Mouse (Mus musculus) spleen, adult 18-20 months (tissue): ENCODE results near the gene Rreb1.

Experiments
- DNase-seq, 2 experiments: peaks; one replicate each; pipeline ENCODE4 v3.0.0; 2022; ENCODE audit warnings: mixed read lengths in 2 of 2

The Rreb1 gene

DNA sequence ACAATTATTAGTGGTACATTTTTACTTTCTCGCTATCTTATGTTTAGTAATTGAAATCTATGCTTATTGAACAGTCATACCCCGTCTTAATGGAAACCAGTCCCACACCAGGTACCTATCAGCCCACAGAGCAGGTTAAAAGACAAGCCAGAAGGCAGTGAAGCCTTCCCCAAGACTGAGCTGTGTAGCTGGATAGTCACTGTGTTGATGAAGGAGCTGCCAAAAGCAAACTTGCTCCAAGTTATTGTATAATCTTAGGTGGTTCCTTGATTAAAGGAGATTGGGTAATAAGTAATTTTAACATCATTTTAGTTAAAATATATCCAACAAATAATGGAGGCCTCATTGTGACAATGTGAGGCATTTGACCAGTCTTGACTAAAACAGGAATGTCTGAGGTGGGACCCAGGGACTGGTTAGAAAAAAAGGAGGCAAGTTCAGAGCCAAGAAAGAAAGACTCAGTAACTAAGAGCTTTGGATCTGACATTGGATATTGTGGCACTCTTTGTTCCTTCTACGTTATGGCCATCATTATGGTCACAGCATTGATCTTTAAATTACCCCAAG, 141.6 kb downstream of the Rreb1 start:
- no peak for DNase-seq

DNA sequence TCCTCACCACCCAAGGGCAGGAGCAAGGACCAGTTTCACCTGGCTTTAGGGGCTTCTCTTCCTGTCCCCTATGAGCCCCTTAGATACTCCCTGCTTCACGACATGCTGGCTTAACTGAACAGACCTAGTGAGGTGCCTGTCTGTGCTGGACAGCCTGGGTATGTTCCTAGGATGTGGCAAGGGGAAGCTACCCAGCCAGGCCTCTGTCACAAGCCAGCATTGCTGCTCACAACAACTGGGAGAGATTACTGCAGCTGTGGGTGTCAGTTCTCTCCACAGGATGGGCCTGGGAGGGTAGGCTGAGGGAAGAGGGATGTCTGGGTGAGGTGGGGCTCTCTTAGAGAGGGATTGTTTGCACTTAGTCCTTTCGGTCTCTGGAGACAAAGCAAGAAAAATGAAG, 142.5 kb downstream of the Rreb1 start:
- no peak for DNase-seq

- DNase-seq, result no peak
Measured at GRCm38 (mm10) chr13:37923091-37923490, 144.9 kb downstream of the Rreb1 start.

GRCm38 (mm10) chr13:37923643-37924460, 145.7 kb downstream of the Rreb1 start:
- no peak for DNase-seq

GRCm38 (mm10) chr13:37924461-37924948, 146.3 kb downstream of the Rreb1 start:
- DNase-seq, result no peak

GRCm38 (mm10) chr13:37926394-37926793, 148.2 kb downstream of the Rreb1 start:
- no peak for DNase-seq

DNA sequence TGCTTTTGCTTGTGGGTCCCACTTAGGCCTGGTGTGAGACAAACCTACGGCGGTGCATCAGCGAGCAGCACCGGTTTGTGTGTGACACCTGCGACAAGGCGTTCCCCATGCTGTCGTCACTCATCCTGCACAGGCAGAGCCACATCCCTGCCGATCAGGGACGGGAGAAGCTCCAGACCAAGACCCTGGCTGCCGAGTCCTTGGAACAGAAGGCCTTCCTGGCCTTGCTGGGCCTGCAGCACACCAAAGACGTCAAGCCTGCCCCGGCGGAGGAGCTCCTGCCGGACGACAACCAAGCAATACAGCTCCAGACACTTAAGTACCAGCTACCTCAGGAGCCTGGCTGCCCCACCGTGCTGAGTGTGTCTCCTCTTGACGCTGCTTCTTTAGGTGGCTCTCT, 151.3 kb downstream of the Rreb1 start:
- no peak for DNase-seq

DNA sequence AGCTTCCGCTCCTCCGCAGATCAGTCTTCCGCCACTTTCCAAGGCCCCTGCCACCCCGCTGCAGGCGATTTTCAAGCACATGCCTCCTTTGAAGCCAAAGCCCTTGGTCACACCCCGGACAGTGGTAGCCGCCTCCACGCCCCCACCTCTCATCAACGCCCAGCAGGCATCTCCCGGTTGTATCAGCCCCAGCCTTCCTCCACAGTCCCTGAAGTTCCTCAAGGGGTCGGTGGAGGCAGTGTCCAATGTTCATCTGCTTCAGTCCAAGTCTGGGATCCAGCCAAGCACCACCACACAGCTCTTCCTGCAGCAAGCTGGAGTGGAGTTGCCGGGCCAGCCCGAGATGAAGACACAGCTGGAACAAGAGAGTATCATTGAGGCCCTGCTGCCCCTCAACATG, 151.9 kb downstream of the Rreb1 start:
- DNase-seq, result no peak

DNA sequence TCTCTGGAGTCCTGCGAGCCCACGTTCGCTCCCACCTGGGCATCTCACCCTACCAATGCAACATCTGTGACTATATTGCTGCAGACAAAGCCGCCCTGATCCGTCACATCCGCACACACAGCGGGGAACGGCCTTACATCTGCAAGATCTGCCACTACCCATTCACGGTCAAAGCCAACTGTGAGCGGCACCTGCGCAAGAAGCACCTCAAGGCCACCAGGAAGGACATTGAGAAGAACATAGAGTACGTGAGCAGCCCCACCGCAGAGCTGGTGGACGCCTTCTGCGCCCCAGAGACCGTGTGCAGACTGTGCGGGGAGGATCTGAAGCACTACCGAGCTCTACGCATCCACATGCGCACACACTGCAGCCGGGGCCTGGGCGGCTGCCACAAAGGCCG, 152.4 kb downstream of the Rreb1 start:
- no peak for DNase-seq

DNA sequence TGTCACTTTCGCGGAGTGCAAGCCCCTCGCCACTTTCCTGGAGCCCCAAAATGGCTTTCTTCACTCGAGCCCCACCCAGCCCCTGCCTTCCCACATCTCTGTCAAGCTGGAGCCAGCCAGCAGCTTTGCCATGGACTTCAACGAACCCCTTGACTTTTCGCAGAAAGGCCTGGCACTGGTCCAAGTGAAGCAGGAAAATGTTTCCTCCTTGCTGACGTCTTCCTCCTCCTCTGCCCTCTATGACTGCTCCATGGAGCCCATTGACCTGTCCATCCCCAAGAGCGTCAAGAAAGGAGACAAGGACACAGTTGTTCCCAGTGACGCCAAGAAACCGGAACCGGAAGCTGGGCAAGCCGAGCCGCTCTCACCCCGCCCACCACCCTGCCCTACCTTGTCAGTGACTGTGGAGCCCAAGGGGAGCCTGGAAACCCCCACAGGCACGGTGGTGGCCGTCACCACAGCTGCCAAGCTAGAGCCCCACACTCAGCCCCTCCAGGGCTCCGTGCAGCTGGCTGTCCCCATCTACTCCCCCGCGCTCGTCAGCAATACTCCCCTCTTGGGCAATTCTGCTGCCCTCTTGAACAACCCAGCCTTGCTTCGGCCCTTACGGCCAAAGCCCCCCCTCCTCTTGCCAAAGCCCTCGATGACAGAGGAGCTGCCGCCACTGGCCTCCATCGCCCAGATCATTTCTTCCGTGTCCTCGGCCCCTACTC, 153.2 kb downstream of the Rreb1 start:
- no peak for DNase-seq

DNA sequence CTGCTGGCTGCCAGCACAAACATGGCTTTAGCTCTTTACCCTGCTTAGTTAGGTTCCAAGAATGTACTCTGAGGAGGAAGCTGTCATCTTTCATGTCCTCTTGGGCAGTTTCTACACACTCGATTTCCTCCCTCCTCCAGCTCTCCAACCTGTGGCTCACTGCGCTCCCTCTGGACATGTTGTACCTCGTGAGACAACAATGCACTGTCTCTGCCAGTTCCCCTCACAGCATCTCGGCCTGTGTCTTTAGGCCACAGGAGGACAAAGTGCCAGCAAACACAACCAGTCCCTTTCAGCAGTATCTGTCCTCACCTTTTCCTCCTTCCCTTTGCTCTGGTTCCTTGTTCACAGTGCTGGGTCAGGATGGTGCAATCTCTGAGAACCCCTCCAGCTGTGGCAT, 155.9 kb downstream of the Rreb1 start:
- DNase-seq, result no peak

- DNase-seq, result no peak
Measured at GRCm38 (mm10) chr13:37934920-37935319, 156.7 kb downstream of the Rreb1 start.

DNA sequence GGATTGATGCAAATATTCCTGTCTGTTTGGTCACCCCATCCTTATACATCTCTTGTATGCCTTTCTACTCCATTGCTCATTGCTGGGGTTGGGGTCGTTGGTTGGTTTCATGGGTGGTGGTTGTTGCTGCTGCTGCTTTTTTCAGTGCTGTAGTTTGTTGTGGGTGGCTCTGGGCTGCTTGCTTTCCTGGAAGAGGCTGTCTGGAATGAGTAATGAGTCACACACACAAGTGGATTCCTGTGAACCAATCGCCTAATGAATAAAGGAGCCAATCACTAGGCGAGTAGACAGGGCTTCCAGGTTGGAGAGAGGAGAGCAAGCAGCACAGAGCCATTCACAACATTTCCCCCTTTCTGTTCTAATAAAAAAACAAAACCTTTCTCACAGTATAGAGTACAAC, 158.2 kb downstream of the Rreb1 start:
- no peak for DNase-seq

- DNase-seq, result no peak
Measured at GRCm38 (mm10) chr13:37940167-37940566, 162.0 kb downstream of the Rreb1 start.

DNA sequence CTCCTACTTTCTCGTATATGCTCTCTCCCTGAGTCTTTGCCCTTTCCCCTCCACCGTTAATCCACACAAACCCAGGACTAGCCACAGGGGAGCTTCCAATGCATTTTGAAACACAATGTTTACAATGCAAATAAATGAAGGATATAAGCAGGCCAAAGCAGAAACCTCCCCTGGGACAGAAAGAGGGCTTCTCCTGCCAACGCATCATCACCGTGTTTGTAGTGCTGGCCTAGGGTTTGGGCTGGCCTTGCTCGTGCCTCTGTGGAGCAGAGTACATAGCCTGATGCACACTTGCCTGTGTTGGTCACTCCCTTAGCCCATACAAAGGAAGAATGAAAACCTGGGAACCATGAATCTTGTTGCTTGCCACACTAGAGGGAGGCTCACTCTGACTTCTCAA, 162.4 kb downstream of the Rreb1 start:
- no peak for DNase-seq

- no peak for DNase-seq
Measured at GRCm38 (mm10) chr13:37941138-37941645, 163.0 kb downstream of the Rreb1 start.

DNA sequence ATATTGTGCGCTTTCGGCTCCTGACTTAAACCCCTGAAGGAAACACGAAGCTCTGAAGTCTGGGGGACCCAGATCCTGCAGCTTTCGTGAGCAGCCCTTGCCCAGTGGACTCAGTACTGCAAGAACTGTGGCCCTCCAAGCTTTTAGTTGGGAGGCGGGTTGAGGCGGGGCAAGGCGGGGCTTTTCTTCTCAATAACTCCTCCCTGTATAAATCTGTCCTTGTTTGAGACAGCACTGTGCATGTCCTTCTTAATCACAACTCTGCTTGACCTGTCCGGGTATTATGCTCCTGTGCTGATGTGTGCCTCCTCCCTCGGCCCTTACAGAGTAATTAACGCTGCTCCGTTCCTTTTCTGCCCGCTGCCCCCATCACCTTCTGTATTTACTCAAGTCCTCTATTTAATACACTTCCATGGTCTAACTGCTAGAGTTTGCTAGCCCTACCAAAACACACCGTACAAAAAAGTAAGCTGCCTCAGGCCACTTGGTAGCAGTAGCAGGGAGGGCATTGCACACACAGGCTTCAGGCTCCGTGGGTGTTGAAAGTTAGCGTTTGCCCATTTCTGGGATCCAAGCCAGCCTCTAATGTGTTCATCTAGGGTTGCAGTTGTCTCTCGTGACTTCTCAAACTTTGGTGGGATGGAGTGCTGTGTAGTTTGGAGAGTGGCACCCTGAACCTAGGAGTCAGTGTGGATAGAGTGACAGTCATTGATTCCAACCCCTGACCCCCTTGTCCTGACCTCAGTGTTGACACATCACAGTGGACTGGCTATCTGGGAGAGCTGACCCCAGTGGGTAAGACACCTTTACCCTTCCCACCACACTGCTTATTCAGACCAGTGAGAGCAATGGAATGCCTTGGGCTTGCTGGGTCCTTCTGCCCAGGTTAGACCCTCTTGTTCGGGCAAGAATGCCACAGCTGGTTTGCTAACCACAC, 164.0 kb downstream of the Rreb1 start:
- DNase-seq, result no peak

DNA sequence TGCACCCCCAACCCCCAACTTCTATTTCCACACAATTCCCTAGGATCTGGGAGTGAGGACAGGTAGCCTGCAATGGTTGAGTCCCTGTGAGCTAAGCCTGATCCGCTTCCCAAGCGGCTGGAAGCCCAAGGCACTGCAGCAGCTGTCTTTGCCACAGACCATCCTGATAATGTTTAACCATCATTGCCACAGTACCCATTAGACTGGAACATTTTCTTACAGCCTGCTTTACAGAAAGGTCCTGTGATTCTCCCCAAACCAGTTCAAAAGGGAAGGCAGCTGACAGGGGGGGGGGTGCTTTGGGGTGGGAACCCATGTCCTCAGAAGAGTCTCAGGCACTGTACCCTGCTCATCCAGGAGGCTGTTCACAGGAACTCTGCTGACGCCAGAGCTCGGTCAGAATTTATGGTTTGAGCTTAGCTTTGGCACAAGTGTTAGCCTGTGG, 164.7 kb downstream of the Rreb1 start:
- DNase-seq, result no peak

- DNase-seq, result no peak
Measured at GRCm38 (mm10) chr13:37943466-37943865, 165.3 kb downstream of the Rreb1 start.

DNA sequence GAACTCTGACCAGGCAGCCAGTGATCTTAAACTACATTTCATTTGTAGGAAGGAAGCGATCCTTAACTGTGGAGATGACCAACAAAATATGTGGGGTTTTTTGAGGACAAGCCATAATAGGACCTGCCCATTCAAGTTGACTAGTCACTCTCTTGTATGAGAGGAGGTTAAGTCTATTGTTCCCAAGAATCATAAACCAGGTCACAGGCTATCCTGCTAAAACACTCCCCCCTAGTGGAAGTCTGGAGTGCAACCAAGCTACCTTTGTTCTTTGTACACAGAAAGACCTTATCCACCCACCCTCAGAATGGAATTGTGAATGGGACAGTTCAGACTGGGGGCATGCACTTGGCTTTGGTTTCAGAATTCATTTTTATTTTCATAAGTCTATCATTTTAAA, 166.1 kb downstream of the Rreb1 start:
- no peak for DNase-seq

DNA sequence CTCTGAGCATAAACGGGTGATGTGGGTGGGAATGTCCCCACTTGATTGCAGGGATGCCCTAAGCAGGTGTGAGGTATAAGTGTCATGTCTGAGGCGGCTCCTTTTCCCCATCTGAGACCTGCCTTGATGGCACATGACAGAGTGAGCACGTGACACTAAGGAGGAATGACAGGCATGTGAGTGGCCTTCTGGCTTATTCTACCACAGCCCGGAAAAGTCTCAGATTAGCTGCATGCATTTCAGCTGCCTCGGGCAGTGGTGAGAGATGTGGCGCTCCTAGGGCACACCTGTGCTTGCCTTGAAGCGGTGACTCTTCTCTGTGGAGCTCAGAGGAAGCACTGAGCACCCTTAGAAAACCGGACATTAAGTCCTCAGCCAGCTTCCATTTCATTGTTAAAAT, 167.2 kb downstream of the Rreb1 start:
- DNase-seq, result no peak

DNA sequence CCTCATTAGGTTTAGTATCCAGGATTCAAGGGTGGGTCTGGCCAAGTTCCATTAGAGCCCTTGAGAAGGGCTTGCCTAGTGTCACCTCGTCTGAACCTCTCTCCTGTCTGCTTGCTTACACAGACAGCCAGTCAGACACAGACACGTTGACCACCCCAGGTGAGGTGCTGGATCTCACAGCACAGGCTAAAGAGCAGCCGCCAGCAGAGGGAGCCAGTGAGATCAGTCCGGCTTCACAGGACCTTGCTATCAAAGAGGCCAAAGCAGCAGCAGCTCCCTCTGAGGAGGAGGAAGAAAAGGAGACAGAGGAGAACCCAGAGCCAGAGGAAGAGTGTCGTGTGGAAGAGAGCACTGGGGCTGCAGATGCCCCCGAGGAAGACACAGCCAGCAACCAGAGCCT, 168.5 kb downstream of the Rreb1 start:
- peak; percentile 63 to 85 for DNase-seq
